Mouse (Mus musculus) gastrocnemius, adult 2 months (tissue): ENCODE data around the gene Uck2. TPM values are rescaled to one million over a fixed set of nuclear protein-coding genes. Genes with fewer than 3 reads are reported as not detected.
A peak's percentile ranks its signal among the peaks of the same experiment; 100 is the strongest.

Experiments used
- DNase-seq: peaks from one replicate; pipeline ENCODE4 v3.0.0; 2022
- H3K27ac ChIP-seq: fragments of 200-600 bp; 2 replicates; pipeline ENCODE4 v1.8.1; 2022; ENCODE audit warnings: mild to moderate bottlenecking
- H3K4me3 ChIP-seq: fragments of 200-600 bp; 2 replicates; pipeline ENCODE4 v1.8.1; 2022; ENCODE audit warnings: mild to moderate bottlenecking, moderate library complexity
- CTCF ChIP-seq: fragments of 200-600 bp; IDR thresholded peaks from 2 replicates; pipeline ENCODE4 v1.8.1; 2022; ENCODE audit warnings: antibody characterized with exemption, mild to moderate bottlenecking, moderate library complexity
- intact Hi-C: fragments of 180-260 bp; cut with DNase I; formaldehyde crosslinking; loops from one replicate; pipeline ENCODE4 v1.15.1; 2025
- long read RNA-seq, 2 experiments: library from polyadenylated mRNA; stranded (forward); transcript quantifications; one replicate each; pipeline ENCODE4 v2.0.0; 2021
- total RNA-seq, 2 experiments: library from RNA; stranded (reverse); gene quantifications; 2 replicates each; pipeline ENCODE4 v1.2.3; 2021

Gene Uck2
- 10 to 100 TPM; 14.1 to 22.4 TPM for total RNA-seq
- long read RNA-seq, experiment 1, full-length matches to known transcripts = 6 of 7 reads
- long read RNA-seq, experiment 1, partial matches to known transcripts = 1 of 7 reads
- long read RNA-seq, experiment 1, other reads (novel, unspliced or antisense) = 0 of 7 reads
- long read RNA-seq, experiment 2, full-length matches to known transcripts = 13 of 15 reads
- long read RNA-seq, experiment 2, partial matches to known transcripts = 0 of 15 reads
- long read RNA-seq, experiment 2, other reads (novel, unspliced or antisense) = 2 of 15 reads

GRCm38 (mm10) chr1:167285320-167285355 is at the start of gene Uck2:
Gene Uck2 (minus strand): TSS chr1:167285320.
- intact Hi-C loops = no loop called here
- DNase-seq = no peak
- TF ChIP-seq CTCF = no peak
- H3K4me3 ChIP-seq = peak within 1 kb of the TSS; percentile 95
- H3K27ac ChIP-seq = peak within 1 kb of the TSS; percentile 92

- intact Hi-C loops = no loop called here
- H3K4me3 ChIP-seq = no peak overlapping the region
- no peak for TF ChIP-seq CTCF
- H3K27ac ChIP-seq = peak overlapping the region; percentile 24; the same call in 1 of the 2 replicates
- DNase-seq = peak; percentile 24
Observed at GRCm38 (mm10) chr1:167331106-167331505, 46.0 kb upstream of the Uck2 start.

GRCm38 (mm10) chr1:167328776-167329175 is 43.7 kb upstream of the Uck2 start:
- no peak for TF ChIP-seq CTCF
- H3K27ac ChIP-seq = no peak overlapping the region
- H3K4me3 ChIP-seq = no peak overlapping the region
- DNase-seq = no peak
- intact Hi-C loops = no loop called here

- TF ChIP-seq CTCF = no peak
- Histone ChIP-seq H3K27ac (no peak overlapping the region), H3K4me3 (no peak overlapping the region)
- no peak for DNase-seq
- intact Hi-C loops = no loop called here
Observed at GRCm38 (mm10) chr1:167321691-167322090, 36.6 kb upstream of the Uck2 start.

GRCm38 (mm10) chr1:167313220-167313619 is 28.1 kb upstream of the Uck2 start:
- Histone ChIP-seq H3K4me3 (no peak overlapping the region), H3K27ac (no peak overlapping the region)
- TF ChIP-seq CTCF = peak; percentile 20; the same call in 1 of the 2 replicates
- no peak for DNase-seq
- intact Hi-C loops = no loop called here

GRCm38 (mm10) chr1:167312367-167312766 is 27.2 kb upstream of the Uck2 start:
- intact Hi-C loops = no loop called here
- Histone ChIP-seq H3K4me3 (no peak overlapping the region), H3K27ac (no peak overlapping the region)
- TF ChIP-seq CTCF = no peak
- no peak for DNase-seq

GRCm38 (mm10) chr1:167308261-167309054 is 23.3 kb upstream of the Uck2 start, which contains the start of gene Tmco1:
Gene Tmco1 (plus strand): TSS chr1:167308378.
- peak; percentile 8; the same call in 1 of the 2 replicates for TF ChIP-seq CTCF
- peak; percentile 100 for DNase-seq
- Histone ChIP-seq H3K4me3 (peak within 1 kb of the TSS; percentile 89), H3K27ac (peak within 1 kb of the TSS; percentile 97)
- intact Hi-C loops = loop anchor here (5.0 kb wide), 1 partner anchor 36 kb away; no protein-coding TSS in a partner anchor

GRCm38 (mm10) chr1:167307674-167308073 is 22.6 kb upstream of the Uck2 start:
- peak overlapping the region; percentile 97; the same call in 1 of the 2 replicates for H3K27ac ChIP-seq
- DNase-seq = no peak
- no peak for TF ChIP-seq CTCF
- peak overlapping the region; percentile 89 for H3K4me3 ChIP-seq
- intact Hi-C loops = loop anchor here (5.0 kb wide), 1 partner anchor 35 kb away; no protein-coding TSS in a partner anchor

GRCm38 (mm10) chr1:167306451-167307240 is 21.5 kb upstream of the Uck2 start:
- Histone ChIP-seq H3K27ac (no peak overlapping the region), H3K4me3 (no peak overlapping the region)
- intact Hi-C loops = loop anchor here (5.0 kb wide), 1 partner anchor 34 kb away; no protein-coding TSS in a partner anchor
- peak; percentile 32 for DNase-seq
- peak; percentile 56 for TF ChIP-seq CTCF

- H3K4me3 ChIP-seq = no peak overlapping the region
- DNase-seq = no peak
- H3K27ac ChIP-seq = no peak overlapping the region
- TF ChIP-seq CTCF = no peak
- intact Hi-C loops = loop anchor here (2.0 to 5.0 kb wide), 2 partner anchors 19 to 33 kb away; no protein-coding TSS in a partner anchor
Observed at GRCm38 (mm10) chr1:167305501-167306137, 20.5 kb upstream of the Uck2 start.

- H3K4me3 ChIP-seq = no peak overlapping the region
- no peak overlapping the region for H3K27ac ChIP-seq
- no peak for DNase-seq
- TF ChIP-seq CTCF = no peak
- intact Hi-C loops = no loop called here
Observed at GRCm38 (mm10) chr1:167300122-167300521, 15.0 kb upstream of the Uck2 start.

- no peak overlapping the region for H3K27ac ChIP-seq
- no peak for TF ChIP-seq CTCF
- intact Hi-C loops = no loop called here
- DNase-seq = no peak
- H3K4me3 ChIP-seq = no peak overlapping the region
Observed at GRCm38 (mm10) chr1:167295679-167296402, 10.7 kb upstream of the Uck2 start.
